12 mouse cellular contexts compared by ENCODE assay signal in genomic region chr7:68088825-68089224, GRCm38 (mm10).
DNase-seq lines count a peak whose midpoint lies in the region.
"Had no signal": no experiment of that assay in that cellular context is flagged by ENCODE, and none has a peak within 500 bp of the region (broad histone marks: within the 10 kb centered on the region; RNA-seq: fewer than 3 reads in every experiment).

No protein-coding gene starts in this region.

- DNase-seq in layer of hippocampus, adult 11-12 months (ENCODE audit: low spot score): peak; percentile 59
- no peak for DNase-seq in layer of hippocampus, adult 9-10 months (ENCODE audit: low spot score)
- peak; percentile 66 to 72 for DNase-seq in frontal cortex, adult 2 months (ENCODE audit: extremely low spot score in 1 of 2, low spot score in 1 of 2)
- DNase-seq in left cerebral cortex, adult 18-20 months (ENCODE audit: low spot score in 2 of 2): peak; percentile 25 to 45
- DNase-seq in right cerebral cortex, postnatal 36 days (ENCODE audit: low spot score in 2 of 2): peak; percentile 54 to 69
- no peak for DNase-seq in embryo, embryonic 10 days (ENCODE audit: low spot score)
- DNase-seq in cerebellum, adult 11-12 months: no peak
- no peak for DNase-seq in urinary bladder, adult 2 months (ENCODE audit: low spot score)
- DNase-seq: adrenal gland, postnatal 36 days; cerebellum, adult 18-20 months; lung, postnatal 36 days; midbrain, embryonic 14.5 days had no signal

Comparison
In these comparisons a context has a peak if more than half of its experiments do, and no peak if none do; other contexts are left out.
1. DNase-seq: peak in layer of hippocampus, adult 11-12 months (single experiment), frontal cortex, adult 2 months (2 of 2), left cerebral cortex, adult 18-20 months (2 of 2) and right cerebral cortex, postnatal 36 days (2 of 2); none in layer of hippocampus, adult 9-10 months (single experiment), embryo, embryonic 10 days (single experiment), cerebellum, adult 11-12 months (single experiment) and urinary bladder, adult 2 months (single experiment).